Mouse (Mus musculus) CH12.LX (cell line): ENCODE measurements at regions not wholly inside any gene's neighbourhood (a gene's known extent, or its start where the extent isn't known, plus 50 kb on each side); places are given as distances from the start of the nearest gene placed in this dataset.

Experiments
- DNase-seq: peaks from one replicate; pipeline ENCODE4 v3.0.0-alpha.2; 2013; ENCODE audit errors: extremely low read depth
- H3K27ac ChIP-seq: 2 replicates; pipeline ENCODE4 v1.5.1; 2012; ENCODE audit warnings: low read depth, mild to moderate bottlenecking, control low read depth, moderate library complexity; ENCODE audit not compliant: insufficient read depth
- H3K27me3 ChIP-seq: replicated peaks from 2 replicates; pipeline ENCODE3; 2012; ENCODE audit warnings: inconsistent platforms
- H3K36me3 ChIP-seq, 2 experiments: replicated peaks in 1 of 2; 2 replicates each; pipeline versions ENCODE3 to v1.6.1; 2012; ENCODE audit warnings: inconsistent platforms in 1 of 2, low read length in 1 of 2, mild to moderate bottlenecking in 1 of 2, mixed read lengths in 1 of 2, moderate library complexity in 1 of 2; ENCODE audit not compliant: control insufficient read depth in 1 of 2, insufficient read depth in 1 of 2
- H3K4me1 ChIP-seq, 2 experiments: 2 replicates each; pipeline ENCODE4 v1.6.1; 2012; ENCODE audit warnings: inconsistent platforms in 1 of 2, moderate library complexity in 1 of 2; ENCODE audit not compliant: insufficient read depth in 2 of 2, control insufficient read depth in 1 of 2
- H3K4me2 ChIP-seq: 2 replicates; pipeline ENCODE4 v1.6.1; 2012; ENCODE audit warnings: low read depth, mild to moderate bottlenecking, control low read depth; ENCODE audit not compliant: poor library complexity, insufficient read depth, severe bottlenecking
- H3K4me3 ChIP-seq, 3 experiments: fragments of 150-350 bp in 1 of 3; sonication (generic) in 1 of 3; replicated peaks in 1 of 3; 2 replicates each; pipeline versions ENCODE3 to v1.5.1; 2011 to 2012; ENCODE audit warnings: low read depth in 2 of 3, low read length in 2 of 3, mild to moderate bottlenecking in 2 of 3, moderate library complexity in 2 of 3, control low read depth in 1 of 3, improper control_type of control experiment in 1 of 3, inconsistent platforms in 1 of 3, mixed read lengths in 1 of 3; ENCODE audit not compliant: poor library complexity in 1 of 3
- H3K79me2 ChIP-seq: replicated peaks from 2 replicates; pipeline ENCODE4 v1.6.1; 2012; ENCODE audit warnings: mild to moderate bottlenecking, moderate library complexity; ENCODE audit not compliant: control insufficient read depth, poor library complexity, insufficient read depth, severe bottlenecking; ENCODE audit errors: extremely low read depth
- H3K9ac ChIP-seq: 2 replicates; pipeline ENCODE4 v1.6.1; 2012; ENCODE audit warnings: low read depth, mild to moderate bottlenecking, control low read depth, moderate library complexity; ENCODE audit not compliant: insufficient read depth
- H3K9me3 ChIP-seq: replicated peaks from 2 replicates; pipeline ENCODE3; 2012; ENCODE audit warnings: low read length, inconsistent platforms, mixed read lengths
- BHLHE40 ChIP-seq: IDR thresholded peaks from 2 replicates; pipeline ENCODE4 v1.6.1; 2011; ENCODE audit warnings: mild to moderate bottlenecking, low read depth, low read length, improper control_type of control experiment
- E2F4 ChIP-seq: IDR thresholded peaks from 2 replicates; pipeline ENCODE4 v1.6.1; 2011; ENCODE audit warnings: low read depth, low read length, improper control_type of control experiment; ENCODE audit not compliant: insufficient replicate concordance
- ELF1 ChIP-seq: IDR thresholded peaks from 2 replicates; pipeline ENCODE4 v1.6.1; 2014; ENCODE audit warnings: low read depth, mild to moderate bottlenecking, inconsistent platforms, low read length, improper control_type of control experiment
- EP300 ChIP-seq: IDR thresholded peaks from 2 replicates; pipeline ENCODE4 v1.6.1; 2011; ENCODE audit warnings: low read length, improper control_type of control experiment
- GABPA ChIP-seq: IDR thresholded peaks from 2 replicates; pipeline ENCODE4 v1.6.1; 2012; ENCODE audit warnings: low read depth, low read length, improper control_type of control experiment, inconsistent platforms; ENCODE audit not compliant: insufficient replicate concordance
- HCFC1 ChIP-seq: IDR thresholded peaks from 2 replicates; pipeline ENCODE4 v1.6.1; 2012; ENCODE audit warnings: low read depth, mild to moderate bottlenecking, inconsistent platforms, low read length, improper control_type of control experiment
- IRF4 ChIP-seq: IDR thresholded peaks from 2 replicates; pipeline ENCODE4 v1.6.1; 2014; ENCODE audit warnings: low read depth, mild to moderate bottlenecking, inconsistent platforms, low read length, improper control_type of control experiment
- KAT2A ChIP-seq: IDR thresholded peaks from 2 replicates; pipeline ENCODE4 v1.6.1; 2012; ENCODE audit warnings: low read length, improper control_type of control experiment, inconsistent platforms; ENCODE audit not compliant: insufficient replicate concordance
- MAFK ChIP-seq: IDR thresholded peaks from 2 replicates; pipeline ENCODE4 v1.6.1; 2011; ENCODE audit warnings: low read length, improper control_type of control experiment; ENCODE audit not compliant: insufficient replicate concordance
- MAX ChIP-seq: IDR thresholded peaks from 2 replicates; pipeline ENCODE4 v1.6.1; 2011; ENCODE audit warnings: low read length, improper control_type of control experiment
- MAZ ChIP-seq: IDR thresholded peaks from 2 replicates; pipeline ENCODE4 v1.6.1; 2012; ENCODE audit warnings: low read depth, mild to moderate bottlenecking, inconsistent platforms, low read length, improper control_type of control experiment, moderate library complexity
- MXI1 ChIP-seq: IDR thresholded peaks from 2 replicates; pipeline ENCODE4 v1.6.1; 2011; ENCODE audit warnings: mild to moderate bottlenecking, low read depth, low read length, improper control_type of control experiment
- NELFE ChIP-seq: IDR thresholded peaks from 2 replicates; pipeline ENCODE4 v1.6.1; 2011; ENCODE audit warnings: low read depth, low read length, improper control_type of control experiment
- NRF1 ChIP-seq: IDR thresholded peaks from 2 replicates; pipeline ENCODE4 v1.6.1; 2014; ENCODE audit warnings: low read depth, mild to moderate bottlenecking, inconsistent platforms, low read length, improper control_type of control experiment, moderate library complexity
- PAX5 ChIP-seq: IDR thresholded peaks from 2 replicates; pipeline ENCODE4 v1.6.1; 2012; ENCODE audit warnings: low read length, inconsistent platforms, mixed read lengths
- POLR2AphosphoS2 ChIP-seq: IDR thresholded peaks from 2 replicates; pipeline ENCODE4 v1.6.1; 2011; ENCODE audit warnings: low read depth, low read length, improper control_type of control experiment
- RAD21 ChIP-seq: IDR thresholded peaks from 2 replicates; pipeline ENCODE4 v1.6.1; 2011; ENCODE audit warnings: low read depth, mild to moderate bottlenecking, low read length, improper control_type of control experiment, moderate library complexity
- SIN3A ChIP-seq: IDR thresholded peaks from 2 replicates; pipeline ENCODE4 v1.6.1; 2012; ENCODE audit warnings: low read length, improper control_type of control experiment, inconsistent platforms
- UBTF ChIP-seq: IDR thresholded peaks from 2 replicates; pipeline ENCODE4 v1.6.1; 2012; ENCODE audit warnings: low read depth, mild to moderate bottlenecking, inconsistent platforms, low read length, improper control_type of control experiment, moderate library complexity
- USF2 ChIP-seq: conservative IDR thresholded peaks from 2 replicates; pipeline ENCODE4 v1.6.1; 2011; ENCODE audit warnings: low read depth, low read length, improper control_type of control experiment
- ZKSCAN1 ChIP-seq: IDR thresholded peaks from 2 replicates; pipeline ENCODE4 v1.6.1; 2012; ENCODE audit warnings: low read depth, inconsistent platforms, low read length, improper control_type of control experiment, borderline replicate concordance
- ZMIZ1 ChIP-seq: IDR thresholded peaks from 2 replicates; pipeline ENCODE4 v1.6.1; 2012; ENCODE audit warnings: low read depth, mild to moderate bottlenecking, inconsistent platforms, low read length, improper control_type of control experiment
- ZNF384 ChIP-seq: IDR thresholded peaks from 2 replicates; pipeline ENCODE4 v1.6.1; 2012; ENCODE audit warnings: low read depth, low read length, improper control_type of control experiment, inconsistent platforms
- dilution Hi-C: fragments of 300-500 bp; cut with MboI; formaldehyde crosslinking; loops from 2 replicates; pipeline ENCODE4 v1.14.3; 2020; ENCODE audit warnings: low sequenced_read_pairs; ENCODE audit not compliant: extremely low pct_unique_long_range_greater_than_20kb, extremely low pct_ligation_motif_present
- in situ Hi-C: fragments of 300-500 bp; cut with MboI; formaldehyde crosslinking; loops from 3 replicates; pipeline ENCODE4 v1.14.3; 2019; ENCODE audit warnings: low sequenced_read_pairs, low pct_ligation_motif_present, low pct_unique_long_range_greater_than_20kb, mixed read lengths

- dilution Hi-C loops: no loop called here
- H3K4me2 ChIP-seq: no peak overlapping the region
- no peaks in the 10 kb centered on the region for H3K36me3 ChIP-seq
- H3K27me3 ChIP-seq: no peaks in the 10 kb centered on the region
- in situ Hi-C loops: no loop called here
- no peaks in the 10 kb centered on the region for H3K9me3 ChIP-seq
- H3K4me3 ChIP-seq: no peak overlapping the region
- TF ChIP-seq MXI1: no peak
- no peak for TF ChIP-seq MAX
- TF ChIP-seq ZKSCAN1: no peak
- no peak for TF ChIP-seq NRF1
- TF ChIP-seq E2F4: no peak
- TF ChIP-seq ZNF384: no peak
- no peak for TF ChIP-seq PAX5
- TF ChIP-seq KAT2A: no peak
- TF ChIP-seq HCFC1: no peak
- no peak for TF ChIP-seq MAZ
- TF ChIP-seq NELFE: no peak
- TF ChIP-seq BHLHE40: no peak
- no peaks in the 10 kb centered on the region for H3K79me2 ChIP-seq
- H3K27ac ChIP-seq: no peak overlapping the region
- no peak for DNase-seq
- H3K9ac ChIP-seq: no peak overlapping the region
- no peaks in the 10 kb centered on the region for H3K4me1 ChIP-seq
These were observed 421.8 kb downstream of the Fam84a start for GRCm38 (mm10) chr12:13729901-13730637.

- dilution Hi-C loops (no loop called here), in situ Hi-C loops (no loop called here)
- H3K27me3 ChIP-seq: no peaks in the 10 kb centered on the region
- TF ChIP-seq NELFE: no peak
- no peak for TF ChIP-seq ELF1
- H3K4me3 ChIP-seq: no peak overlapping the region
- no peak overlapping the region for H3K9ac ChIP-seq
- DNase-seq: no peak
- no peaks in the 10 kb centered on the region for H3K79me2 ChIP-seq
- no peaks in the 10 kb centered on the region for H3K9me3 ChIP-seq
- no peak overlapping the region for H3K4me2 ChIP-seq
- H3K36me3 ChIP-seq: no peaks in the 10 kb centered on the region
- H3K4me1 ChIP-seq: no peaks in the 10 kb centered on the region
- H3K27ac ChIP-seq: no peak overlapping the region
These were observed 422.9 kb downstream of the Fam84a start for GRCm38 (mm10) chr12:13728986-13729385.

- DNase-seq: no peak
- in situ Hi-C loops (no loop called here), dilution Hi-C loops (no loop called here)
- no peaks in the 10 kb centered on the region for H3K4me1 ChIP-seq
- H3K4me3 ChIP-seq: no peak overlapping the region
- H3K27me3 ChIP-seq: no peaks in the 10 kb centered on the region
- H3K27ac ChIP-seq: no peak overlapping the region
- no peak overlapping the region for H3K4me2 ChIP-seq
- no peaks in the 10 kb centered on the region for H3K79me2 ChIP-seq
- no peak overlapping the region for H3K9ac ChIP-seq
- TF ChIP-seq UBTF (no peak), MAFK (no peak), USF2 (no peak), IRF4 (no peak), GABPA (no peak), NRF1 (no peak), RAD21 (no peak), HCFC1 (no peak), POLR2AphosphoS2 (no peak), ZMIZ1 (no peak), EP300 (no peak), PAX5 (no peak), SIN3A (no peak), BHLHE40 (no peak), KAT2A (no peak)
- H3K36me3 ChIP-seq: no peaks in the 10 kb centered on the region
- H3K9me3 ChIP-seq: no peaks in the 10 kb centered on the region
These were observed 427.3 kb downstream of the Fam84a start for GRCm38 (mm10) chr12:13724511-13724910.
